Mouse (Mus musculus) spleen, postnatal 36 days (tissue): Measurements from ENCODE around the gene Pik3ip1.

Experiments
- DNase-seq, 2 experiments: peaks; one replicate each; pipeline ENCODE4 v3.0.0; 2022; ENCODE audit warnings: low spot score in 2 of 2, mixed read lengths in 1 of 2

Pik3ip1 gene

GRCm38 (mm10) chr11:3329891-3330451 is at the start of gene Pik3ip1:
Pik3ip1 (plus strand) TSS chr11:3330401.
- DNase-seq, result no peak

- no peak for DNase-seq
These were observed 47.3 kb upstream of the Pik3ip1 start for GRCm38 (mm10) chr11:3282887-3283286.

DNA sequence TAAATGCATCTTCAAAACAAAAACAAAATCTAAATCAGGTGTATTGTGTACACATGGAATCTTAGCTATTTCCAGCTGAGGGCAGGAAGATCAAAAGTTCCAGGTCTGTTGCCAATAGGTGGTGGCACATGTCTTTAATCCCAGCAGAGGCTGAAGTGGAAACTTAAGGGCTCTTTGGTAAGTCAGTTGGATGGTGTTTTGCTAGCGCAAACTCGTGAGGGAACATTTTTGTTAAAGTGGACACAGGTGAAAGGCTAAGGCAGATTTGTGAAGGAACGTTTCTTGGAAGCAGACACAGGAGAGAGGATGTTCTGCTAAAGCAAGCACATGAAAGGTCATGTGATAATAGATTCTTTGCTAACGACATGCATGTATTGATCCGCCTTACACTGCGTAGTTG is 46.6 kb upstream of the Pik3ip1 start:
- DNase-seq, result no peak

- no peak for DNase-seq
These were observed 44.3 kb upstream of the Pik3ip1 start for GRCm38 (mm10) chr11:3285940-3286339.

DNA sequence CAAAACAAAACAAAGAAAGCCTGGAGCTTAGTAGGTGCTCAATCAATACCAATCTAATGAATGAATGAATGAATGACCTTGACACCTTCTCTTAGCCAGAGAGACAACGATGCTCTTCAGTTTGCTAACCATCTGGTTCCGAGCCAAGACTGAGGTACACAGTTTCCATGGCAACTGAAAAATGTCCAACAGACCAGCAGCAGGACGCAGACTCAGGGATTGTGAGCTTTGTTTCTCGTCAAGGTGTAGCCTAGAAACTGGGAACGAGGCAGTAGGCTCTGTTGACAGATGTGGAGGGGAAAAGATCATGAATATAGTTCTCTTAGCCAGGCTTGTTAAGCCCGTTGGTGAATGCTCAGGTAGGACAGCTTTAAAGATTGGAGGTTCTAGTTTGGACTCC is 43.1 kb upstream of the Pik3ip1 start:
- no peak for DNase-seq

DNA sequence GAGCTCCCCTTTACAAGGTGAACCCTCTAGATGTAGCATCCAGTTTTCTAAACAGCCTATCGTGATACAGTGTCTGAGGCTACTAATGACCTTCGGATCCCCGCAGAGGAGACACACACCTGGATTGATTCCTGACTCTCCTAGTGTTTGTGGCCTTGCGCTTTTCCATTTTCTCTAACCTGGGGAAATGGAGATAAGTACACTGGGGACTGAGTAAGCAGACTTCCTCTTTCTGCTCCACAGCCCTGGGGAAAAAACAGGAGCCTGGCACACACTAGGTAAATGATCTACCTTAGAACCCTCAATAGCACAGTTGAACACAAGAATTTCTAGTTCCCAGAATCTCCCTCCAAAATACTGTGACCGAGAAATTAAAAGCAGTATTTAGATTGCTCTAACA is 42.3 kb upstream of the Pik3ip1 start:
- no peak for DNase-seq

- peak in 1 of 2 experiments; percentile 48 for DNase-seq
These were observed 41.5 kb upstream of the Pik3ip1 start, which contains the start of gene Patz1 for GRCm38 (mm10) chr11:3288521-3289301. Patz1 (plus strand) TSS chr11:3288874.

- peak; percentile 74 to 77 for DNase-seq
These were observed 40.8 kb upstream of the Pik3ip1 start for GRCm38 (mm10) chr11:3289302-3289802.

DNA sequence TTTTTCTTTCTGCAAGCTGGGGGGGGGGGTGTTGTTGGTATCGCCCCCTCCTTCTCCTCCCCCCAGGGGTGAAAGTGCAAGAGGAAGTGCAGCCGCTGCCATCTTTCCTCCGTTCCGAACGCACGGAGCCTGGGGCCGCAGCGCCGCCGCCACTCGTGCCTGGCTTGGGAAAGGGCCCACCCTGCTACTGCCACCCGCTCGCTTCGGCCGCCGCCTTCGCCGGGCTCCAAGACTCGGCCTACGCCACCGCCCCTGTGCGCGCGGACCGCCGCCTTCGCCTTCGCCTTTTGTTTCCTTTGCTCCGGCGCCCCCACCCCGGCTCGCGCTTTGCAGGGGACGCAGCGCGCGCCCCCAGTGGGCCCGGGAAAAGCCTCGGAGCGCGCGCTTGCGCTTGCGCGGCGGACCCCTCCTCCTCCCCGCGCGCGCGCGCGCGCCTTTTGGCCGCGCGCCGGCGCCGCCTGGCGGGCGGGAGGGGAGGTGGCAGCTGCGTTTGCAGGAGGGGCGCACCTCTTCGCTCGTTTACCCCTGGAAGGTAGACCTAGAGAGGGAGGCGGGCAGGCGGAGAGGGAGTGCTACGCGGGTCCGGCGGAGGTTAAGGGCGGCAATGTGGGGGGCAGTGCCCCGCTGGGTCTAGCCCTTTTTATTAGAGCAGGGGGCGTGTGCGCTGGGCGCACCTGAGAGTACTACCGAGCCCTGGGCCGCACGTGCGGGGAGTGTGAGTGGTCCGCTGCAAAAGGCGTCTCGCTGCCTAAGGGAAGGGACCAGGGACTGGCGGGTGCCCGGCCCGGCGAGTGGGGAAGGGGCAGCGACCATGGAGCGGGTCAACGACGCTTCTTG is 40.2 kb upstream of the Pik3ip1 start:
- peak; percentile 77 to 78 for DNase-seq

GRCm38 (mm10) chr11:3290640-3291310 is 39.4 kb upstream of the Pik3ip1 start:
- peak; percentile 32 to 51 for DNase-seq

DNA sequence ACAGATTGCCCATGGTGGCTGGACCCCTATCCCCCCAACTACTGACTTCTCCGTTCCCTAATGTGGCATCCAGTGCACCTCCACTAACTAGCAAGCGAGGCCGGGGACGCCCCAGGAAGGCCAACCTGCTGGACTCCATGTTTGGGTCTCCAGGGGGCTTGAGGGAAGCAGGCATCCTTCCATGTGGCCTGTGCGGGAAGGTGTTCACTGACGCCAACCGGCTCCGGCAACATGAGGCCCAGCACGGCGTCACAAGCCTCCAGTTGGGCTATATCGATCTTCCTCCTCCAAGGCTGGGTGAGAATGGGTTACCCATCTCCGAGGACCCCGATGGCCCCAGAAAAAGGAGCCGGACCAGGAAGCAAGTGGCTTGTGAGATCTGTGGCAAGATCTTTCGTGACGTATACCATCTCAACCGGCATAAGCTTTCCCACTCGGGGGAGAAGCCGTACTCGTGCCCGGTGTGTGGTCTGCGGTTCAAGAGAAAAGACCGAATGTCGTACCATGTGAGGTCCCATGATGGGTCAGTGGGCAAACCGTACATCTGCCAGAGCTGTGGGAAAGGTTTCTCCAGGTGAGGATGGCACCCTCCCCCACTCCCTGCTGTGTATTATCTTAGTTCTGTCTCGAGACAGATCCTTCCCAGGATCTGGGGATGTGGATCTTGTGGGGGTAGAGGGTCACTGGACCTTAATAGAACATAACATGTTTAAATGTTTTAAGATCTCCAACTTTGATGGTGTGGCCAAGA is 38.7 kb upstream of the Pik3ip1 start:
- peak in 1 of 2 experiments; percentile 29 for DNase-seq

GRCm38 (mm10) chr11:3292062-3292421 is 38.2 kb upstream of the Pik3ip1 start:
- DNase-seq, result peak; percentile 59 to 60

- DNase-seq, result no peak
These were observed 37.4 kb upstream of the Pik3ip1 start for GRCm38 (mm10) chr11:3292711-3293249.

GRCm38 (mm10) chr11:3293361-3293760 is 36.8 kb upstream of the Pik3ip1 start:
- DNase-seq, result no peak

GRCm38 (mm10) chr11:3294641-3295040 is 35.6 kb upstream of the Pik3ip1 start:
- DNase-seq, result no peak

DNA sequence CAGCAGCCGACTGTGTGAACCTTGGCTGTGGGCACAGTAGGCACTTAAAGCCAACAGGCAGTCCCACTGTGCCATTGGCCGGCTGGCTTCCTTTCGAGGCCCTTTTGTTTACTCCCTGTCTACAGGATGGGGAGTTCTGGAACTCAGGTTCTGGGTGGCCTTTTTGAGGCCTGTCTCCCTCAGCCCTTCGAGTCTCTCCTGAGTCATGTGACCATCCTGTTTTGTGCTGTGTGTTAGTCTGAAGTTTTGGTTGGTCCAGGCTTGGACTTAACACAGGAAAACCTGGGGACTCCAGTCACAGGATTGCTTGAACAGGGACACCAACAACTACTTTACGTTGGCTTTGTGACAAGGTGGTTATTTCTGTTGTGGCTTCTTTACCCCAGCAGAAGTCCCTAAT is 34.1 kb upstream of the Pik3ip1 start:
- no peak for DNase-seq

DNA sequence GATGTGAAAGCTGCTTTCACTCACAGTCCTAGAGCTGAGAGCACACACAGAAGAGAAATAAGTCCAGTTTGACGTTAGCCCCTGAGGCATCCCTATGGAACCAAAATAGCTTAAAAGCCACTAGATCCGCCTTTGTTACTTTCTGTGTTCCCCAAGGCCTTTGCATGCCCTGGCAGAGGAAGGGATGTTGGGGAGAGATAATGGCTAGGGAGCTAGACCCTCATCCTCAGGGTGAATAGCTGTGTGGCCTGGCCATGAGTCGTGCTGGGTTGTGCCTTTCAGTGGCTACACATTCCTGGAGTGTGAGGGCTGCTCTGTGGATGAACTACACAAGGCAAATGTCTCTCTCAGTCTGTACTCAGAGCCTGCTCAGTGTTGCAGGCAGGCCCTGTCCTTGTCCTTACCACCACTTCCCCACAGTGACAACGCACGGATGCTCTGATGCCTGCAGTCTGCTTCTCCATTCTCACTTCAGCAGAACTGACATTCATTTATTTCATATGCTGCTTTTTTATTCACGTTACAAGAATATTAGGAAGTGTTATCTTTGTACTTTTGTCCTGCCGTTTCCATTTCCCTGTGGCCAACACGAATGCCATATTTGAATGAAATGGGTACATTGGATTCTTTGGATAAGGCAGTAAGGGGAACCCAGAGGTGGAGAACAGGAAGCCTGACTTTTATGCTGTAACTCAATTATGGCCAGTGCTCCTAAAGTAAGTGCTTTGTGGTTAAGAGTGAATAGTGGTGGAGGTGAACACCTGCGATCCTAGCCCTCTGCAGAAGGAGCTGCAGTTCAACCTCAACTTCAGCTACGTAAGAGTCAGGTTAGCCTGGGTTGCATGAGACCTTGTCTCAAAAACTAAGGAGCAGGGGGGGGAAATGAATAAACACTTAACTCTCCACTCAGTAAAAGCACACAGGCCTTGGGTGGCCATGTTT is 32.1 kb upstream of the Pik3ip1 start:
- no peak for DNase-seq

DNA sequence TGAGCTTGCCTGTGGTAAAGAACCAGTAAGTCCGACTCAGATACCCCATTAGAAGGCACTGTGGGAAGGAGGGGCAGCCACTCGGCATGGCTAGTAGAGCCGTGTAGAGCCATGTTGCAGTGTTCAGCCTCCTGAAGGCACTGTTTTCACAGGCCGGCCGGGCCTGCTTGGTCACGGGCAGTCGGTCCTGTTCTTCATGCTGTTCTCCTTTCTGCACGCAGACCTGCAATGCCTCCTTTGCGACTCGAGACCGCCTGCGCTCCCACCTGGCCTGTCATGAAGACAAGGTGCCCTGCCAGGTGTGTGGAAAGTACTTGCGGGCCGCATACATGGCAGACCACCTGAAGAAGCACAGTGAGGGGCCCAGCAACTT is 31.4 kb upstream of the Pik3ip1 start:
- no peak for DNase-seq

GRCm38 (mm10) chr11:3301075-3301474 is 29.1 kb upstream of the Pik3ip1 start:
- DNase-seq, result no peak

- no peak for DNase-seq
These were observed 27.8 kb upstream of the Pik3ip1 start for GRCm38 (mm10) chr11:3302385-3302784.
